Mouse (Mus musculus): ENCODE measurements around the gene Pex10.

DNA sequence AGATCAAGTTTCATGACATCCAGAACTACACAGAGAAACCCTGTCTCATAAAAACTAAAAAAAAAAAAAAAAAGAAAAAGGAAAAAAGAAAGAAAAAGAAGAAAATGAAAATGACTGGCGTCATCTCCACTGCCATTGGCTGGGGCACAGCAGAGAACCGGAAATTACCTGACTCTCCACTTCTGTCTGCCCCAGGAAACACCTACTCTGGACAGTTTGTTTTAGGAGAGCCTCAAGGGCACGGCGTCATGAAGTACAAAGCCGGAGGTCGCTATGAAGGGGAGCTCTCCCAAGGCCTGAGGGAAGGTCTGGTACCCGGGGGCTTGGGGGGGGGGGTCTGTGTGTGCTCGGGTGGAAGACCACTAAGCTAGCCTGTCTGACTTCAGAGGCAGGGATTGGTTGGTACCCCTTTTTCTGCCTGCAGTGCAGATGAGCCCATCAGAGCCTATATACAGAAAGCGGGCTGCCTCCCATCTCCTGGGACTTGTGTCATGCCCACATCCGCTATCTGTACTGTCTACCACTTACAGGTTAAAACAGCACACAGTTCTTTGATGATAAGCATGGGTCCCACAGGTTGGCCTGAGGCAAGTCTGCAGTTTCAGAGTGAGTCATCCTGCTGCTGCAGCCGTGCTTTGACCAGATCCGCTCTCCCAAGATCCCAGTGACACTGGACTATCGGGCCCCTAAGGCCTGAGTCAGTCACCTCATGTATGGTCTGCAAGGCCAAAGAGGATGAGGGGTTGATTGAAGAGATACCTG, 24.1 kb downstream of the Pex10 start:
- no peak for TF ChIP-seq CTCF (IDR thresholded peaks at IDR 0.05; ENCODE audit: borderline replicate concordance, extremely low read depth, insufficient read depth, insufficient read length)
- TF ChIP-seq POLR2A (IDR thresholded peaks at IDR 0.05; ENCODE audit: borderline replicate concordance, extremely low read depth, insufficient read depth, insufficient read length, poor library complexity, severe bottlenecking) = no peak
